Comparison of ENCODE assay signal across 10 mouse cellular contexts in the genomic region with DNA sequence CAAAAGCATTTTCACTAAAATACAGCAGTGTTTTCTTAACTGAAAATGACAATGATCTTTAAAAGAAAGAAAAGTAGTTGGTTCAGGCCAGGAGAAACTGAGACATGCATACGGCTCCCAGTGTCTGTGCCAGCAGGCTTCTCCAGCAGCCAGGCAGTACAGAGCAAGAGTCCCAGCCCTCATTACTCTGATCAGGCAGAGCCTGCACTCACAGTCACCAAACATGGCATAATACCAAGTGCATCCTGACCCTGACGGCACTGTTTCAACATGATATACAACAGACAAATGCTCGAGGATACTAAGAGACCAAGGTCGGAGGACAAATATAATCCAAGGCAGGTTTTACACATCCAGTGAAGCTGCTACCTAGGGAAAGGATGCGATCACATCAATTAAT. TPM values are rescaled to one million over a fixed set of nuclear protein-coding genes. Genes with fewer than 3 reads are reported as not detected.
A peak's percentile ranks its signal among the peaks of the same experiment; 100 is the strongest.
DNase-seq lines count a peak whose midpoint lies in the region; ATAC-seq lines count a peak whose summit lies in the region.
"Had no signal": no experiment of that assay in that cellular context is flagged by ENCODE, and none has a peak within 500 bp of the region (broad histone marks: within the 10 kb centered on the region; RNA-seq: fewer than 3 reads in every experiment).

No protein-coding gene starts in this region.

- no peak overlapping the region for H3K9ac ChIP-seq in heart, embryonic 11.5 days (ENCODE audit: low read depth, low read length)
- no peak overlapping the region for H3K9ac ChIP-seq in limb, embryonic 15.5 days
- no peak overlapping the region for H3K9ac ChIP-seq in hindbrain, embryonic 15.5 days

- ATAC-seq in heart, embryonic 11.5 days (replicated peaks; ENCODE audit: insufficient number of reproducible peaks, low FRiP score, low TSS enrichment), result no peak
- ATAC-seq in limb, embryonic 15.5 days (ENCODE audit: insufficient number of reproducible peaks, low FRiP score, low TSS enrichment, low read depth), result no peak
- ATAC-seq in hindbrain, embryonic 15.5 days (ENCODE audit: low FRiP score, low read depth), result peak; percentile 71; the same call in 1 of the 2 replicates
- ATAC-seq: Patski had no signal

- H3K36me3 ChIP-seq in heart, embryonic 11.5 days (ENCODE audit: control insufficient read depth, insufficient read depth, low read length), result no peaks in the 10 kb centered on the region; the same call in 1 of the 2 replicates
- peaks cover 25% of the 10 kb centered on the region for H3K36me3 ChIP-seq in limb, embryonic 15.5 days
- peaks cover 33% of the 10 kb centered on the region for H3K36me3 ChIP-seq in limb, embryonic 10.5 days
- peaks cover 5% of the 10 kb centered on the region; the same call in 1 of the 2 replicates for H3K36me3 ChIP-seq in hindbrain, embryonic 15.5 days

- DNase-seq in heart, adult 11 months, result peak; percentile 78
- no peak for DNase-seq in limb, embryonic 10.5 days (ENCODE audit: low spot score)
- peak; percentile 84 for DNase-seq in adrenal gland, adult 2 months
- DNase-seq in spleen, postnatal 14 days (ENCODE audit: low spot score in 2 of 2), result no peak
- DNase-seq in gastrocnemius, postnatal 10 days, result no peak
- DNase-seq: gastrocnemius, postnatal 14 days had no signal

- no peaks in the 10 kb centered on the region for H3K27me3 ChIP-seq in heart, embryonic 11.5 days (ENCODE audit: control insufficient read depth, insufficient read depth, low read length)
- H3K27me3 ChIP-seq in limb, embryonic 15.5 days, result no peaks in the 10 kb centered on the region
- H3K27me3 ChIP-seq in limb, embryonic 10.5 days (ENCODE audit: low read depth, poor library complexity, severe bottlenecking), result no peaks in the 10 kb centered on the region
- no peaks in the 10 kb centered on the region for H3K27me3 ChIP-seq in hindbrain, embryonic 15.5 days
- H3K27me3 ChIP-seq: Patski had no signal

- no peaks in the 10 kb centered on the region for H3K9me3 ChIP-seq in heart, embryonic 11.5 days (replicated peaks; ENCODE audit: control insufficient read depth, low read length)
- no peaks in the 10 kb centered on the region for H3K9me3 ChIP-seq in limb, embryonic 15.5 days
- H3K9me3 ChIP-seq in limb, embryonic 10.5 days (replicated peaks), result no peaks in the 10 kb centered on the region
- H3K9me3 ChIP-seq in hindbrain, embryonic 15.5 days, result no peaks in the 10 kb centered on the region

- H3K4me1 ChIP-seq in heart, embryonic 11.5 days (ENCODE audit: control insufficient read depth, insufficient read depth, low read length), result peaks cover 29% of the 10 kb centered on the region
- peaks cover 30% of the 10 kb centered on the region for H3K4me1 ChIP-seq in limb, embryonic 15.5 days
- H3K4me1 ChIP-seq in limb, embryonic 10.5 days, result peaks cover 6% of the 10 kb centered on the region; the same call in 1 of the 2 replicates
- H3K4me1 ChIP-seq in hindbrain, embryonic 15.5 days (replicated peaks), result peaks cover 19% of the 10 kb centered on the region

- H3K4me3 ChIP-seq in heart, embryonic 11.5 days (ENCODE audit: low read depth, low read length), result no peak overlapping the region
- no peak overlapping the region for H3K4me3 ChIP-seq in limb, embryonic 15.5 days
- no peak overlapping the region for H3K4me3 ChIP-seq in limb, embryonic 10.5 days
- H3K4me3 ChIP-seq in hindbrain, embryonic 15.5 days, result no peak overlapping the region

- no peak overlapping the region for H3K4me2 ChIP-seq in heart, embryonic 11.5 days
- H3K4me2 ChIP-seq in limb, embryonic 15.5 days, result no peak overlapping the region
- no peak overlapping the region for H3K4me2 ChIP-seq in hindbrain, embryonic 15.5 days

- 57% methylated on average over 5 of the region's 5 CpGs for WGBS in heart, embryonic 11.5 days (ENCODE audit: insufficient replicate concordance)
- 57% methylated on average over 5 of the region's 5 CpGs for WGBS in limb, embryonic 15.5 days
- WGBS in limb, embryonic 10.5 days, result 79% methylated on average over 5 of the region's 5 CpGs
- WGBS in hindbrain, embryonic 15.5 days, result 52% methylated on average over 5 of the region's 5 CpGs

- H3K27ac ChIP-seq in heart, embryonic 11.5 days (ENCODE audit: low read depth, low read length), result no peak overlapping the region
- H3K27ac ChIP-seq in limb, embryonic 15.5 days, result peak overlapping the region; percentile 27; the same call in 1 of the 2 replicates
- H3K27ac ChIP-seq in limb, embryonic 10.5 days, result no peak overlapping the region
- H3K27ac ChIP-seq in hindbrain, embryonic 15.5 days (replicated peaks), result no peak overlapping the region

RNA-seq across cellular contexts. Expression of a gene that starts 31.2 kb away (rescaled TPM):
- 18.6 and 20.5 TPM in 2 replicates for polyA plus RNA-seq in heart, embryonic 11.5 days (2014; fragmentation: Nextera tagmentation; extraction: Ambion mirVana)
- polyA plus RNA-seq in limb, embryonic 15.5 days (2015; fragmentation: Nextera tagmentation; extraction: Ambion mirVana), result 21.5 and 34.5 TPM in 2 replicates
- polyA plus RNA-seq in limb, embryonic 10.5 days (2016; fragmentation: Nextera tagmentation; extraction: Ambion mirVana), result 50.0 and 53.3 TPM in 2 replicates
- 10 to 100 TPM; 52.6 to 62.9 TPM for total RNA-seq in adrenal gland, adult 2 months (2021)
- 29.4 and 43.3 TPM in 2 replicates for polyA plus RNA-seq in adrenal gland, adult 2 months (2012; rRNA removed)
- 16.1 TPM in 2 replicates for polyA plus RNA-seq in hindbrain, embryonic 15.5 days (2015; fragmentation: Nextera tagmentation; extraction: Ambion mirVana)
- total RNA-seq in gastrocnemius, postnatal 10 days (2021), result 10 to 100 TPM; 19.9 to 29.2 TPM

Comparison
In these comparisons a context has a peak if more than half of its experiments do, and no peak if none do; other contexts are left out.
1. DNase-seq: peak in heart, adult 11 months (single experiment) and adrenal gland, adult 2 months (single experiment); none in limb, embryonic 10.5 days (single experiment), spleen, postnatal 14 days (0 of 2) and gastrocnemius, postnatal 10 days (single experiment).